Mouse (Mus musculus): ENCODE measurements around the gene Mapk14. TPM values are rescaled to one million over a fixed set of nuclear protein-coding genes. Genes with fewer than 3 reads are reported as not detected.
"Not testable (repeated sequence)": the region's sequence is repeated elsewhere in the genome, so short reads cannot be mapped to it uniquely, and the experiment has no call there.

The Mapk14 gene
- total RNA-seq, 2 experiments from 2014 or later, result 47.3 to 51.1 TPM

- no peak for DNase-seq
- intact Hi-C loops (cut with DNase I), result no loop called here
Observed at GRCm38 (mm10) chr17:28735317-28736105, 44.4 kb downstream of the Mapk14 start.

DNA sequence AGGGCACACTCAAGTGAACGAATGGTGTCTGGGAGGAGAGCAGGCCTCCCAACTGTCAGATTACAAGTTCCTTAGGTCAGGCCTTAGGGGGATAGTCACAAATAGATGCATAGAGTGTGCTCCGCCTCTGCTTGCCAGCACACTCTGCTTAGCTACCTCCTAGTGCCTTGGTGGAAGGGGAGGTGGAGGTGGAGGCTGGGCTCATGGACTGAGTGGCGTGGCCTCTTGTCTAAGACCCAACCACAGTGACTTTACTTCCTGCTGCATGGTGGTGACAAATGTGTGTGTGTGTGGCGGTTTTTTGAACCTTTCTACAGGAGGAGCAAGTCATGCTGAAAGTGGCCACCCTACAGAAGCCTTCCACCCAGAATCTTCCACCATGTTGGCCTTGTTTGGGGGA is 45.4 kb downstream of the Mapk14 start:
- no peak for DNase-seq
- intact Hi-C loops (cut with DNase I), result no loop called here

GRCm38 (mm10) chr17:28737973-28738372 is 46.8 kb downstream of the Mapk14 start:
- DNase-seq, result no peak
- intact Hi-C loops (cut with DNase I), result no loop called here

GRCm38 (mm10) chr17:28739244-28739643 is 48.1 kb downstream of the Mapk14 start:
- DNase-seq, result no peak
- intact Hi-C loops (cut with DNase I), result no loop called here

GRCm38 (mm10) chr17:28743145-28743866 is 52.2 kb downstream of the Mapk14 start:
- no peak for DNase-seq
- intact Hi-C loops (cut with DNase I), result loop anchor here (5.0 kb wide), 1 partner anchor 51 kb away; the partner anchor contains the start of genes Mapk14 and Slc26a8

GRCm38 (mm10) chr17:28743916-28744315 is 52.8 kb downstream of the Mapk14 start:
- DNase-seq, result no peak
- intact Hi-C loops (cut with DNase I), result loop anchor here (5.0 kb wide), 1 partner anchor 52 kb away; the partner anchor contains the start of genes Mapk14 and Slc26a8

- intact Hi-C loops (cut with DNase I), result no loop called here
- no peak for DNase-seq
Observed at GRCm38 (mm10) chr17:28745773-28746172, 54.6 kb downstream of the Mapk14 start.

DNA sequence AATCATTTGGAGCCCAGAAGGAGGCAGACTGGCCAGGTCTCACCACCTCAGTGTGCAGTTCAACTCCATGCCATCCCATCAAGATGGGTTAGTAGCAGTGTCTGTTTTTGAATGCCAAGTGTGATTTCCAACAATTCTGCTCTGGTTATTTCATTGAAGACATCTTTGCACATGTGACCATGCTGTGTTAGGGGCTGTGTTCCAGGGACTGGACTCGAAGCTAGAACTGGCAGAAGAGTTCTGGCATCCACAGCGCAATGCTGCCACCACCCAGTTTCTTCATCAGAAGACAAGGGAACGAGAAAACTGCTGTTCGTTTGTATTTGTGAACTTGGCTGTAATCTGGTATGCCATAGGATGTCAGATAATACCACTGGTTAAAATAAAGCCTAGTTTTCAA is 56.9 kb downstream of the Mapk14 start:
- intact Hi-C loops (cut with DNase I), result no loop called here
- no peak for DNase-seq

DNA sequence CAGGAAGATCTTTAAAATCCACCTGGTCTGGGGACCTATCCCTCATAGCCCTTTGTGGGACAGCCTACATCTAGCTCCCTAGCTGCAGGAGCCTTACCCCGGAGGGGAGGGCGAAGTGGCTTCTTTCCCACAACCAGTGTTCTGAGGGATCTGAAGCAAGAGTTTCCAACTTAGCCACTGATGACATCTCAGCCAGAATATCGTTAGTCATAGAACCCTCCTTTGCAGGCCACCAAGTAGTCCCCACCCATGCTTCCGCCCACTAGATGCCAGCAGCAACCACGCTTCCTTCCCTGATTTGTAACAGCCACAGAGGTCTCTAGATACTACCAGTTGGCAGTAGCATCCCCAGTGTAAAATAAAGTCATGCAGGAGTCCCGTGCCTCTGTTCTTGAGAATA is 59.5 kb downstream of the Mapk14 start:
- peak in 1 of 2 experiments; percentile 44 for DNase-seq
- intact Hi-C loops (cut with DNase I), result no loop called here

- intact Hi-C loops (cut with DNase I), result no loop called here
- DNase-seq, result no peak
Observed at GRCm38 (mm10) chr17:28756447-28756846, 65.3 kb downstream of the Mapk14 start.

- intact Hi-C loops (cut with DNase I), result no loop called here
- no peak for DNase-seq
Observed at GRCm38 (mm10) chr17:28757470-28757869, 66.3 kb downstream of the Mapk14 start.

- DNase-seq, result no peak
- intact Hi-C loops (cut with DNase I), result no loop called here
Observed at GRCm38 (mm10) chr17:28760736-28761312, 69.7 kb downstream of the Mapk14 start.

GRCm38 (mm10) chr17:28761871-28762270 is 70.7 kb downstream of the Mapk14 start:
- intact Hi-C loops (cut with DNase I), result loop anchor here (1.0 to 2.0 kb wide), 2 partner anchors 39 to 164 kb away; partner anchors contain the start of gene Brpf3
- peak; percentile 80 to 90 for DNase-seq

GRCm38 (mm10) chr17:28766203-28766602 is 75.1 kb downstream of the Mapk14 start:
- intact Hi-C loops (cut with DNase I), result no loop called here
- DNase-seq, result no peak

DNA sequence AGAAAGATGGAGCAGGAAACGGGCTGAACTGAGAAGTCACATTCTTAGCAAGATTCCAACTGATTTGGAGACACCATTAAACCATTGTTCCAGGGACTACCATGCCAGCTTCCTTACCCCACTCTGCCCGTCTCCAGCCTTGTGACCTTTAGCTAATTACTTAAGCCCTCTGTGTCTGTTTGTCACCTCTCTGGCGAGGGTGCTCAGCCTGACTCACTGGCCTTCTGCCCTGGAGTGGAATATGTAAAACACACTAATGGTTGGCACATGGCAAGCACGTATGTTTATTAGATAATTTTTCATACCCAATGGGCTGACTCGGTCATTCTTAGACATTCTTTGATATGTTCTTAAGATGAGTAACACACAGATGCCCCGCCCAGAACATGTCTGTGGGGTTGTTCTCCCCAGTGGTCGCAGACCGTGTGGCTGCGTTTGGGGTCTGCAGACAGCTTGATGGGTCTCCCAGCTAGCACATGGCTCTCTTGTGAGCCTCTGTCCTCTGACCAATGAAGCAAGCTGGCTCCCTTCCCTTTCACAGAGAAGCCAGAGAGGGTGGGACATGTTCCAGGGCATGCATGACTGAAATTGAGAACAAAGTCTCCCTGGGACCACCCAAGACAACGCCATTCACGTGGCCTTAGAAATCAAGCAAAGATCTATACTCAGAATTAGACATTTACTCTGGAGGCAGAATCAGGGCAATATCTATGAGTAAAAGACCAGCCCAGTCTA is 75.8 kb downstream of the Mapk14 start:
- intact Hi-C loops (cut with DNase I), result no loop called here
- DNase-seq, result no peak

GRCm38 (mm10) chr17:28769121-28769874 is 78.2 kb downstream of the Mapk14 start, which contains the start of gene Mapk13:
TSS of gene Mapk13 (plus strand) at chr17:28769297.
- intact Hi-C loops (cut with DNase I), result no loop called here
- peak in 1 of 2 experiments; percentile 32 for DNase-seq

GRCm38 (mm10) chr17:28769875-28770421 is 78.8 kb downstream of the Mapk14 start:
- DNase-seq, result peak in 1 of 2 experiments; percentile 42
- intact Hi-C loops (cut with DNase I), result no loop called here

- intact Hi-C loops (cut with DNase I), result no loop called here
- no peak for DNase-seq
Observed at GRCm38 (mm10) chr17:28771289-28771688, 80.2 kb downstream of the Mapk14 start.

- DNase-seq; intact Hi-C loops (cut with DNase I): not testable (repeated sequence)
Observed at GRCm38 (mm10) chr17:28774303-28774702, 83.2 kb downstream of the Mapk14 start.

GRCm38 (mm10) chr17:28775161-28775560 is 84.0 kb downstream of the Mapk14 start:
- no peak for DNase-seq
- intact Hi-C loops (cut with DNase I), result no loop called here

Data from heart, postnatal 10 days (tissue).